Mouse (Mus musculus) embryonic facial prominence, embryonic 11.5 days (tissue): ENCODE data around the gene Hoxb4. TPM values are rescaled to one million over a fixed set of nuclear protein-coding genes. Genes with fewer than 3 reads are reported as not detected.

Source experiments
- ATAC-seq: fragments of 200-750 bp; cut with Nextera tagmentation; replicated peaks from 2 replicates; pipeline ENCODE4 v1.8.0; 2017; ENCODE audit warnings: low read depth; ENCODE audit not compliant: insufficient number of reproducible peaks, low FRiP score, low TSS enrichment
- DNase-seq: peaks from one replicate; pipeline ENCODE4 v3.0.0-alpha.2; 2015; ENCODE audit warnings: low spot score
- H3K27ac ChIP-seq: fragments of 300-500 bp; sonication (generic); replicated peaks from 2 replicates; pipeline ENCODE4 v1.5.1; 2014; ENCODE audit warnings: mild to moderate bottlenecking, low read depth, low read length, control low read depth
- H3K27me3 ChIP-seq: fragments of 300-500 bp; sonication (generic); 2 replicates; pipeline ENCODE4 v1.6.1; 2014; ENCODE audit warnings: mild to moderate bottlenecking, low read length, moderate library complexity, mixed read lengths; ENCODE audit not compliant: control insufficient read depth, insufficient read depth
- H3K36me3 ChIP-seq: fragments of 300-500 bp; sonication (generic); replicated peaks from 2 replicates; pipeline ENCODE4 v1.6.1; 2014; ENCODE audit warnings: low read depth, mild to moderate bottlenecking, low read length, moderate library complexity, mixed read lengths; ENCODE audit not compliant: control insufficient read depth, insufficient read depth
- H3K4me1 ChIP-seq: fragments of 300-500 bp; sonication (generic); 2 replicates; pipeline ENCODE4 v1.6.1; 2014; ENCODE audit warnings: low read length, mixed read lengths; ENCODE audit not compliant: control insufficient read depth, insufficient read depth
- H3K4me2 ChIP-seq: fragments of 300-500 bp; sonication (generic); 2 replicates; pipeline ENCODE4 v1.6.1; 2014; ENCODE audit warnings: low read depth, mild to moderate bottlenecking, control low read depth, low read length, moderate library complexity
- H3K4me3 ChIP-seq: fragments of 300-500 bp; sonication (generic); 2 replicates; pipeline ENCODE4 v1.5.1; 2014; ENCODE audit warnings: low read depth, low read length, control low read depth
- H3K9ac ChIP-seq: fragments of 300-500 bp; sonication (generic); replicated peaks from 2 replicates; pipeline ENCODE4 v1.6.1; 2014; ENCODE audit warnings: mild to moderate bottlenecking, control low read depth, low read length
- H3K9me3 ChIP-seq: fragments of 300-500 bp; sonication (generic); replicated peaks from 2 replicates; pipeline ENCODE4 v1.6.1; 2016; ENCODE audit warnings: mild to moderate bottlenecking, low read length, inconsistent platforms, mixed read lengths; ENCODE audit not compliant: control insufficient read depth
- WGBS: fragments of 180-500 bp; shearing (Covaris S2); extraction: QIAGEN DNeasy Blood & Tissue Kit; methylation state at CpG from one replicate; pipeline ENCODE4 v1.1.7; 2014; 5-methylcytosine and 5-hydroxymethylcytosine counted together
- polyA plus RNA-seq: library from polyadenylated mRNA; unstranded; fragments of >200 nt; fragmentation: Nextera tagmentation; extraction: Ambion mirVana; gene quantifications from 2 replicates; pipeline ENCODE4 v1.2.1, GENCODE M21; 2014

Hoxb4 gene
- 0.18 and 0.24 TPM in 2 replicates for polyA plus RNA-seq

GRCm38 (mm10) chr11:96317608-96318367 is at the start of gene Hoxb4:
Gene Hoxb4, plus strand, starts transcription at chr11:96318267.
- H3K27me3 ChIP-seq, result peaks cover 94% of the 10 kb centered on the region
- H3K4me2 ChIP-seq, result peak within 1 kb of the TSS; percentile 36
- no peak for DNase-seq
- peak within 1 kb of the TSS; percentile 31 for H3K4me3 ChIP-seq
- H3K4me1 ChIP-seq, result no peaks in the 10 kb centered on the region; the same call in none of the 2 replicates
- peak within 1 kb of the TSS; percentile 44; the same call in 1 of the 2 replicates for H3K9ac ChIP-seq
- H3K27ac ChIP-seq, result no peak within 1 kb of the TSS
- H3K9me3 ChIP-seq, result no peaks in the 10 kb centered on the region
- H3K36me3 ChIP-seq, result no peaks in the 10 kb centered on the region
- ATAC-seq, result no peak
- 2% methylated on average over 28 of the region's 28 CpGs for WGBS

GRCm38 (mm10) chr11:96269869-96270268 is 48.2 kb upstream of the Hoxb4 start:
- H3K27me3 ChIP-seq, result peaks cover 96% of the 10 kb centered on the region
- no peak for DNase-seq
- ATAC-seq, result no peak
- peaks cover 2% of the 10 kb centered on the region; the same call in 1 of the 2 replicates for H3K4me1 ChIP-seq
- H3K4me2 ChIP-seq, result no peak overlapping the region
- no peaks in the 10 kb centered on the region for H3K36me3 ChIP-seq
- no peak overlapping the region for H3K27ac ChIP-seq
- WGBS, result under 1% methylated on average over 19 of the region's 19 CpGs
- no peaks in the 10 kb centered on the region for H3K9me3 ChIP-seq
- no peak overlapping the region for H3K4me3 ChIP-seq
- no peak overlapping the region for H3K9ac ChIP-seq

- no peaks in the 10 kb centered on the region for H3K9me3 ChIP-seq
- peaks cover 2% of the 10 kb centered on the region; the same call in 1 of the 2 replicates for H3K4me1 ChIP-seq
- no peak within 1 kb of the TSS for H3K27ac ChIP-seq
- WGBS, result under 1% methylated on average over 40 of the region's 40 CpGs
- ATAC-seq (no peak), DNase-seq (no peak)
- H3K9ac ChIP-seq, result no peak within 1 kb of the TSS
- H3K36me3 ChIP-seq, result no peaks in the 10 kb centered on the region
- no peak within 1 kb of the TSS for H3K4me3 ChIP-seq
- H3K27me3 ChIP-seq, result peaks cover 97% of the 10 kb centered on the region
- H3K4me2 ChIP-seq, result peak within 1 kb of the TSS; percentile 2; the same call in 1 of the 2 replicates
Measured at GRCm38 (mm10) chr11:96270996-96271540, 47.0 kb upstream of the Hoxb4 start, which contains the start of gene Hoxb9. Gene Hoxb9, plus strand, starts transcription at chr11:96271457.

- Histone ChIP-seq H3K4me2 (no peak overlapping the region), H3K9ac (no peak overlapping the region), H3K9me3 (no peaks in the 10 kb centered on the region), H3K4me1 (peaks cover 2% of the 10 kb centered on the region; the same call in 1 of the 2 replicates), H3K27ac (no peak overlapping the region), H3K36me3 (no peaks in the 10 kb centered on the region), H3K27me3 (peaks cover 97% of the 10 kb centered on the region), H3K4me3 (no peak overlapping the region)
- ATAC-seq (no peak), DNase-seq (no peak)
- WGBS, result under 1% methylated on average over 52 of the region's 52 CpGs
Measured at GRCm38 (mm10) chr11:96271541-96272011, 46.5 kb upstream of the Hoxb4 start.

- H3K4me1 ChIP-seq, result peaks cover 2% of the 10 kb centered on the region; the same call in 1 of the 2 replicates
- no peak overlapping the region for H3K27ac ChIP-seq
- ATAC-seq (no peak), DNase-seq (no peak)
- H3K4me3 ChIP-seq, result no peak overlapping the region
- H3K36me3 ChIP-seq, result no peaks in the 10 kb centered on the region
- peaks cover 97% of the 10 kb centered on the region for H3K27me3 ChIP-seq
- no peak overlapping the region for H3K9ac ChIP-seq
- 1% methylated on average over 56 of the region's 58 CpGs for WGBS
- peak overlapping the region; percentile 2; the same call in 1 of the 2 replicates for H3K4me2 ChIP-seq
- H3K9me3 ChIP-seq, result no peaks in the 10 kb centered on the region
Measured at GRCm38 (mm10) chr11:96272024-96272921, 45.8 kb upstream of the Hoxb4 start.

- no peak overlapping the region for H3K9ac ChIP-seq
- DNase-seq (no peak), ATAC-seq (no peak)
- H3K27me3 ChIP-seq, result peaks cover 99% of the 10 kb centered on the region
- WGBS, result 3% methylated on average over 10 of the region's 10 CpGs
- no peaks in the 10 kb centered on the region for H3K9me3 ChIP-seq
- no peak overlapping the region for H3K4me3 ChIP-seq
- H3K4me1 ChIP-seq, result peaks cover 2% of the 10 kb centered on the region; the same call in 1 of the 2 replicates
- H3K4me2 ChIP-seq, result no peak overlapping the region
- no peaks in the 10 kb centered on the region for H3K36me3 ChIP-seq
- H3K27ac ChIP-seq, result no peak overlapping the region
Measured at GRCm38 (mm10) chr11:96274428-96274827, 43.6 kb upstream of the Hoxb4 start.

- no peak overlapping the region for H3K4me2 ChIP-seq
- WGBS, result 5% methylated on average over 4 of the region's 4 CpGs
- peaks cover 98% of the 10 kb centered on the region for H3K27me3 ChIP-seq
- DNase-seq (no peak), ATAC-seq (no peak)
- H3K36me3 ChIP-seq, result no peaks in the 10 kb centered on the region
- no peak overlapping the region for H3K27ac ChIP-seq
- H3K4me1 ChIP-seq, result peaks cover 2% of the 10 kb centered on the region; the same call in 1 of the 2 replicates
- H3K9ac ChIP-seq, result no peak overlapping the region
- no peaks in the 10 kb centered on the region for H3K9me3 ChIP-seq
- no peak overlapping the region for H3K4me3 ChIP-seq
Measured at GRCm38 (mm10) chr11:96275896-96276295, 42.2 kb upstream of the Hoxb4 start.
